Mouse (Mus musculus): Measurements from ENCODE around the gene Ccdc62. TPM values are rescaled to one million over a fixed set of nuclear protein-coding genes. Genes with fewer than 3 reads are reported as not detected.
A peak's percentile ranks its signal among the peaks of the same experiment; 100 is the strongest.

Gene Ccdc62
- polyA plus RNA-seq, 1 experiment from 2014 or later, result 8.0 TPM

GRCm38 (mm10) chr5:123980521-123981249 lies 50.2 kb downstream of the Ccdc62 start:
- Histone ChIP-seq H3K4me3 (ENCODE audit: low read length) (no peak overlapping the region), H3K9me3 (ENCODE audit: control insufficient read depth, low read length) (no peaks in the 10 kb centered on the region), H3K36me3 (ENCODE audit: control insufficient read depth, insufficient read depth, low read length) (no peaks in the 10 kb centered on the region), H3K4me2 (ENCODE audit: low read depth, low read length) (no peak overlapping the region), H3K9ac (ENCODE audit: low read length) (no peak overlapping the region), H3K4me1 (replicated peaks; ENCODE audit: control insufficient read depth, insufficient read depth, low read length) (peaks cover 25% of the 10 kb centered on the region), H3K27me3 (ENCODE audit: control insufficient read depth, insufficient read depth, low read depth, low read length) (no peaks in the 10 kb centered on the region), H3K27ac (ENCODE audit: low read length) (peak overlapping the region; percentile 12; the same call in 1 of the 2 replicates)
- 69% methylated on average over 9 of the region's 9 CpGs for WGBS
- no peak for ATAC-seq (ENCODE audit: low read depth)

DNA sequence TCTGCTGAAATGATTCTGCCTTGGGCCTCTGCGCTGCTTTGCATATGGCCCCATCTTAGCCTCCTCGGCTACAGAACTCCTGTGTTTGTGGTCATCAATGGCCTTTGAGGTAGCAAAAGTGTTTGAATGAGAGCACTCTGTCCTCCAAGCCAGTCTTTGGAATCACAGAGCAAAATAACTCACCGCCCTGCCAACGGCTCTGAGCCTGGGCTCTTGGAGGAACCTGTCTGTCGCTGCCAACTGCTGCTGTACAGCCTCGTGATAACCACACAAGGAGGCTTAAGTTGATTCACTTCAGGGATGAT lies 50.7 kb downstream of the Ccdc62 start:
- H3K9ac ChIP-seq (ENCODE audit: low read length), result no peak overlapping the region
- whole genome bisulfite sequencing, result 62% methylated on average over 6 of the region's 6 CpGs
- H3K36me3 ChIP-seq (ENCODE audit: control insufficient read depth, insufficient read depth, low read length), result no peaks in the 10 kb centered on the region
- no peak for ATAC-seq (ENCODE audit: low read depth)
- H3K4me3 ChIP-seq (ENCODE audit: low read length), result no peak overlapping the region
- H3K4me2 ChIP-seq (ENCODE audit: low read depth, low read length), result no peak overlapping the region
- no peaks in the 10 kb centered on the region for H3K9me3 ChIP-seq (ENCODE audit: control insufficient read depth, low read length)
- peaks cover 21% of the 10 kb centered on the region for H3K4me1 ChIP-seq (replicated peaks; ENCODE audit: control insufficient read depth, insufficient read depth, low read length)
- H3K27ac ChIP-seq (ENCODE audit: low read length), result no peak overlapping the region
- H3K27me3 ChIP-seq (ENCODE audit: control insufficient read depth, insufficient read depth, low read depth, low read length), result no peaks in the 10 kb centered on the region

DNA sequence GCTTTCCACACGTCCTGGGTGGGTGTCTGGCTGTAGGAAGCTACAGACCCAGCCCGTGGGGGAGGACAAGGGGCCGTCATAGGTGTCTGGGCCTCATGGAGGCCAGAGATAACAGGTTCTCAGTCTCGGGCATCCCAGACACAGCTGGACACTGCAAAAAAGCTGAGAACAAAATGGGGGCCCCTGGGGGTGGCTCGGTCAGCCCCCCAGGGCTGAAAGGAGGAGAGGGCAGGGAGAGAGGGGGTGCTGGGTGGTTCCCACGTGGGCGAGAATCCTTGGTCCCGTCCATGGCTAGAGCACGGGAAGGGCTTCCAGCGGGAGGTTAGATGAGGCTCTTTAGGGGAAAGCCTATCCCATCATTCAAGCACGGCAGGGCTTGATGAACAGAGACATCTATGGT lies 52.4 kb downstream of the Ccdc62 start:
- no peak overlapping the region for H3K4me3 ChIP-seq (ENCODE audit: low read length)
- 68% methylated on average over 11 of the region's 11 CpGs for WGBS
- H3K4me1 ChIP-seq (replicated peaks; ENCODE audit: control insufficient read depth, insufficient read depth, low read length), result peaks cover 14% of the 10 kb centered on the region; the same call in 1 of the 2 replicates
- H3K27ac ChIP-seq (ENCODE audit: low read length), result no peak overlapping the region
- no peak overlapping the region for H3K4me2 ChIP-seq (ENCODE audit: low read depth, low read length)
- H3K36me3 ChIP-seq (ENCODE audit: control insufficient read depth, insufficient read depth, low read length), result no peaks in the 10 kb centered on the region
- ATAC-seq (ENCODE audit: low read depth), result no peak
- no peaks in the 10 kb centered on the region for H3K9me3 ChIP-seq (ENCODE audit: control insufficient read depth, low read length)
- H3K9ac ChIP-seq (ENCODE audit: low read length), result no peak overlapping the region
- H3K27me3 ChIP-seq (ENCODE audit: control insufficient read depth, insufficient read depth, low read depth, low read length), result no peaks in the 10 kb centered on the region

DNA sequence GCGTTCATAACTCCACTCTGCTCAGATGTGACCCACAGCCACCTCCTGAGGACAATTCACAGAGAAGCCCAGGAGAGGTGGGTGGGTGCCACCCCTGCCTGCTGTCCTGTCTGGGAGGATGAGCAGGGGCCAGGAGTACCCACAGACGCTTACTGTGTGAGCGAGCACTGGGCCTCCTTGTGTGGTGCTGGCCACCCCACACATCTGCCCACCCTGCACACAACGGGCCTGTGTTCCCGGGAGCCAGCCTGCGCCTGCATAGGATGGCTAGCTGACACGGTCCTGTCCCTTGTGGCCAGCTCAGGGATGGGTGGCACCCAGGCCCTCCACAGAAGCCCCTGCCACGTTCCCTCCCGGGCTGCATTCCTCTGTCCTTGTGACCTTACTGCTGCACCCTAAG lies 55.0 kb downstream of the Ccdc62 start:
- H3K9ac ChIP-seq (ENCODE audit: low read length), result no peak overlapping the region
- H3K9me3 ChIP-seq (ENCODE audit: control insufficient read depth, low read length), result no peaks in the 10 kb centered on the region
- H3K4me2 ChIP-seq (ENCODE audit: low read depth, low read length), result no peak overlapping the region
- ATAC-seq (ENCODE audit: low read depth), result no peak
- H3K27ac ChIP-seq (ENCODE audit: low read length), result no peak overlapping the region
- H3K4me1 ChIP-seq (replicated peaks; ENCODE audit: control insufficient read depth, insufficient read depth, low read length), result 0 out of 2 replicates have a peak, but pooled peaks cover 2% of the 10 kb centered on the region
- H3K36me3 ChIP-seq (ENCODE audit: control insufficient read depth, insufficient read depth, low read length), result no peaks in the 10 kb centered on the region
- WGBS, result 64% methylated on average over 9 of the region's 9 CpGs
- no peaks in the 10 kb centered on the region for H3K27me3 ChIP-seq (ENCODE audit: control insufficient read depth, insufficient read depth, low read depth, low read length)
- no peak overlapping the region for H3K4me3 ChIP-seq (ENCODE audit: low read length)

GRCm38 (mm10) chr5:123986925-123987324 lies 56.4 kb downstream of the Ccdc62 start:
- no peak overlapping the region for H3K4me2 ChIP-seq (ENCODE audit: low read depth, low read length)
- H3K27ac ChIP-seq (ENCODE audit: low read length), result no peak overlapping the region
- H3K4me1 ChIP-seq (replicated peaks; ENCODE audit: control insufficient read depth, insufficient read depth, low read length), result peaks cover 2% of the 10 kb centered on the region; the same call in 1 of the 2 replicates
- no peak overlapping the region for H3K9ac ChIP-seq (ENCODE audit: low read length)
- H3K4me3 ChIP-seq (ENCODE audit: low read length), result no peak overlapping the region
- no peaks in the 10 kb centered on the region for H3K9me3 ChIP-seq (ENCODE audit: control insufficient read depth, low read length)
- ATAC-seq (ENCODE audit: low read depth), result peak; percentile 62
- H3K27me3 ChIP-seq (ENCODE audit: control insufficient read depth, insufficient read depth, low read depth, low read length), result no peaks in the 10 kb centered on the region
- no peaks in the 10 kb centered on the region for H3K36me3 ChIP-seq (ENCODE audit: control insufficient read depth, insufficient read depth, low read length)
- 26% methylated on average over 2 of the region's 2 CpGs for WGBS

- Histone ChIP-seq H3K27ac (ENCODE audit: low read length) (no peak overlapping the region), H3K4me1 (replicated peaks; ENCODE audit: control insufficient read depth, insufficient read depth, low read length) (peaks cover 7% of the 10 kb centered on the region)
- 73% methylated on average over 4 of the region's 4 CpGs for WGBS
Observed at GRCm38 (mm10) chr5:123987511-123987910, 57.0 kb downstream of the Ccdc62 start.

GRCm38 (mm10) chr5:123989941-123990885 lies 59.7 kb downstream of the Ccdc62 start:
- H3K36me3 ChIP-seq (ENCODE audit: control insufficient read depth, insufficient read depth, low read length), result no peaks in the 10 kb centered on the region
- H3K4me1 ChIP-seq (replicated peaks; ENCODE audit: control insufficient read depth, insufficient read depth, low read length), result peaks cover 13% of the 10 kb centered on the region
- H3K9me3 ChIP-seq (ENCODE audit: control insufficient read depth, low read length), result no peaks in the 10 kb centered on the region
- 73% methylated on average over 20 of the region's 20 CpGs for WGBS
- H3K4me3 ChIP-seq (ENCODE audit: low read length), result no peak overlapping the region
- ATAC-seq (ENCODE audit: low read depth), result no peak
- H3K9ac ChIP-seq (ENCODE audit: low read length), result no peak overlapping the region; the same call in 1 of the 2 replicates
- no peaks in the 10 kb centered on the region for H3K27me3 ChIP-seq (ENCODE audit: control insufficient read depth, insufficient read depth, low read depth, low read length)
- H3K4me2 ChIP-seq (ENCODE audit: low read depth, low read length), result no peak overlapping the region
- H3K27ac ChIP-seq (ENCODE audit: low read length), result no peak overlapping the region

More at GRCm38 (mm10) chr5:123987511-123987910, 57.0 kb downstream of the Ccdc62 start:
- no peak for ATAC-seq (ENCODE audit: low read depth)
- no peak overlapping the region for H3K9ac ChIP-seq (ENCODE audit: low read length)
- no peaks in the 10 kb centered on the region for H3K27me3 ChIP-seq (ENCODE audit: control insufficient read depth, insufficient read depth, low read depth, low read length)
- no peaks in the 10 kb centered on the region for H3K36me3 ChIP-seq (ENCODE audit: control insufficient read depth, insufficient read depth, low read length)
- H3K9me3 ChIP-seq (ENCODE audit: control insufficient read depth, low read length), result no peaks in the 10 kb centered on the region
- no peak overlapping the region for H3K4me3 ChIP-seq (ENCODE audit: low read length)
- H3K4me2 ChIP-seq (ENCODE audit: low read depth, low read length), result no peak overlapping the region

DNA sequence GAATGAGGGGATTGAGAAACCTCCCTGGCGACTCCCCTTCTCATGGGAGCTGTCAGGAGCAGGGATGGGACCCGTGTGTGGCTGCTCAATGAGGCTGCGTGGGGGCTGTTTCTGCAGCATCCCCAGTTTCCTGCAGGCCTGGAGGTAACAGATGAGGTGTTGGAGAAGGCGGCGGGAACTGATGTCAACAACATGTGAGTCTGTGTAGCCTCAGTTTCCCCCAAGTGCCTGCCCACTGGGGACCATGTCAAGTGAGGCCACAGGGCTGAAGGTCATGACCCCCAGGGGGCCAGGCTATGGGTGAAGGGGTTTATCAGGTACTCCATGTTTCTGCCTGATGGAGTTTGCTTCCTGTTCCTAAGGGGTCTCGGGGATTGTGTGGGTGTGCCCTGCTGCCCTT lies 60.8 kb downstream of the Ccdc62 start:
- Histone ChIP-seq H3K27ac (ENCODE audit: low read length) (no peak overlapping the region), H3K4me3 (ENCODE audit: low read length) (no peak overlapping the region), H3K4me1 (replicated peaks; ENCODE audit: control insufficient read depth, insufficient read depth, low read length) (peaks cover 13% of the 10 kb centered on the region), H3K4me2 (ENCODE audit: low read depth, low read length) (no peak overlapping the region), H3K9me3 (ENCODE audit: control insufficient read depth, low read length) (no peaks in the 10 kb centered on the region), H3K36me3 (ENCODE audit: control insufficient read depth, insufficient read depth, low read length) (no peaks in the 10 kb centered on the region), H3K9ac (ENCODE audit: low read length) (no peak overlapping the region), H3K27me3 (ENCODE audit: control insufficient read depth, insufficient read depth, low read depth, low read length) (no peaks in the 10 kb centered on the region)
- ATAC-seq (ENCODE audit: low read depth), result no peak
- WGBS, result 75% methylated on average over 6 of the region's 6 CpGs

DNA sequence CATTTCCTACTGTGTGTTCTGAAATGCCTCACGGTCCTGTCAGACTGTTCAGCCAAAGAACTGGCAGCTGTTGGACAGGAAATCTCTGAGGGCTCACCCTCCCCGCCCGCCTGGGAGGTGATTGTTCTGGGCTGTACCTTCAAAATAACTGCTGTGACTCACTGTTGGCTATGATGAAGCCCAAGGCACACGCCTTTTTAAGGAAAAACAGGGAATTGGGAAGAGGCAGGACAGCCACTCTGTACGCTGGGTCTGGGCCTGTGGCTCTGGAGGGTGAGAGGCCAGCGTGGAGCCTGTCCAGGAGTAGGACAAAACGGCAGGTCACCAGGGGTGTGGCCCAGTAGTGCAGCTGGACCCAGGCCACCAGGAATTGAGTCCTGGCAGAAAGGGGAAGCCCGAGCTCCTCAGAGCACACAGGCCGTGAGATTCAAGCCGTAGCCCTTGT lies 61.7 kb downstream of the Ccdc62 start:
- H3K9ac ChIP-seq (ENCODE audit: low read length), result peak overlapping the region; percentile 13; the same call in 1 of the 2 replicates
- ATAC-seq (ENCODE audit: low read depth), result peak; percentile 45
- 60% methylated on average over 10 of the region's 10 CpGs for WGBS

More for the DNA sequence above, 61.7 kb downstream of the Ccdc62 start:
- H3K4me2 ChIP-seq (ENCODE audit: low read depth, low read length), result no peak overlapping the region
- H3K4me3 ChIP-seq (ENCODE audit: low read length), result no peak overlapping the region
- H3K36me3 ChIP-seq (ENCODE audit: control insufficient read depth, insufficient read depth, low read length), result no peaks in the 10 kb centered on the region
- peak overlapping the region; percentile 75 for H3K27ac ChIP-seq (ENCODE audit: low read length)
- H3K27me3 ChIP-seq (ENCODE audit: control insufficient read depth, insufficient read depth, low read depth, low read length), result no peaks in the 10 kb centered on the region
- H3K9me3 ChIP-seq (ENCODE audit: control insufficient read depth, low read length), result no peaks in the 10 kb centered on the region
- peaks cover 13% of the 10 kb centered on the region for H3K4me1 ChIP-seq (replicated peaks; ENCODE audit: control insufficient read depth, insufficient read depth, low read length)

Measured in lung, embryonic 16.5 days (tissue).